Mouse (Mus musculus) small intestine, adult 2 months (tissue): Measurements from ENCODE around the gene Trpm3. TPM values are rescaled to one million over a fixed set of nuclear protein-coding genes. Genes with fewer than 3 reads are reported as not detected.

Experiments
- H3K27ac ChIP-seq: fragments of 200-500 bp; 2 replicates; pipeline ENCODE4 v1.5.1; 2012; ENCODE audit warnings: low read depth, low read length, control low read depth, inconsistent platforms; ENCODE audit not compliant: insufficient read depth
- H3K27me3 ChIP-seq: fragments of 200-500 bp; 2 replicates; pipeline ENCODE4 v1.6.1; 2012; ENCODE audit warnings: mild to moderate bottlenecking, moderate library complexity, low read length, inconsistent platforms; ENCODE audit not compliant: control insufficient read depth, insufficient read depth
- H3K36me3 ChIP-seq: fragments of 200-500 bp; 2 replicates; pipeline ENCODE4 v1.6.1; 2012; ENCODE audit warnings: mild to moderate bottlenecking, low read length, control low read depth, inconsistent platforms; ENCODE audit not compliant: control insufficient read depth, insufficient read depth
- H3K4me1 ChIP-seq: fragments of 200-500 bp; 2 replicates; pipeline ENCODE4 v1.6.1; 2012; ENCODE audit warnings: low read length, inconsistent platforms, mixed read lengths; ENCODE audit not compliant: control insufficient read depth, insufficient read depth, insufficient read length
- H3K4me3 ChIP-seq: fragments of 200-500 bp; 2 replicates; pipeline ENCODE4 v1.5.1; 2012; ENCODE audit warnings: low read depth, mild to moderate bottlenecking, control low read depth, inconsistent platforms, low read length, moderate library complexity
- CTCF ChIP-seq: fragments of 200-500 bp; IDR thresholded peaks from 2 replicates; pipeline ENCODE4 v1.5.1; 2012; ENCODE audit warnings: low read depth, mild to moderate bottlenecking, control low read depth, inconsistent platforms, low read length, moderate library complexity, mixed read lengths; ENCODE audit not compliant: insufficient replicate concordance, insufficient read length; ENCODE audit errors: extremely low read depth
- POLR2A ChIP-seq: fragments of 200-500 bp; IDR thresholded peaks from 2 replicates; pipeline ENCODE4 v1.6.1; 2012; ENCODE audit warnings: low read depth, mild to moderate bottlenecking, control low read depth, inconsistent platforms, low read length, moderate library complexity
- WGBS: fragments of 180-500 bp; shearing (Covaris S2); methylation state at CpG from one replicate; pipeline ENCODE4 v1.1.7; 2018; 5-methylcytosine and 5-hydroxymethylcytosine counted together
- polyA plus RNA-seq: library from polyadenylated mRNA; depleted of rRNA; stranded (reverse); fragments of >200 nt; gene quantifications from 2 replicates; pipeline ENCODE4 v1.2.3, GENCODE M21; 2012

The Trpm3 gene
- polyA plus RNA-seq, 1 experiment = 0.09 TPM

GRCm38 (mm10) chr19:22249076-22249475 lies 110.2 kb downstream of the Trpm3 start:
- TF ChIP-seq CTCF = no peak
- TF ChIP-seq POLR2A = no peak
- WGBS = 82% methylated on average over 6 of the region's 6 CpGs
- no peaks in the 10 kb centered on the region for H3K27me3 ChIP-seq
- no peaks in the 10 kb centered on the region for H3K4me1 ChIP-seq
- H3K4me3 ChIP-seq = no peak overlapping the region
- H3K36me3 ChIP-seq = no peaks in the 10 kb centered on the region
- no peak overlapping the region for H3K27ac ChIP-seq

GRCm38 (mm10) chr19:22272916-22273315 lies 134.1 kb downstream of the Trpm3 start:
- H3K36me3 ChIP-seq = no peaks in the 10 kb centered on the region
- no peaks in the 10 kb centered on the region for H3K4me1 ChIP-seq
- TF ChIP-seq POLR2A (no peak), CTCF (no peak)
- no peaks in the 10 kb centered on the region for H3K27me3 ChIP-seq
- 71% methylated on average over 5 of the region's 5 CpGs for WGBS
- no peak overlapping the region for H3K4me3 ChIP-seq
- H3K27ac ChIP-seq = no peak overlapping the region

- Histone ChIP-seq H3K36me3 (no peaks in the 10 kb centered on the region), H3K27me3 (no peaks in the 10 kb centered on the region), H3K4me3 (no peak overlapping the region), H3K27ac (no peak overlapping the region), H3K4me1 (no peaks in the 10 kb centered on the region)
- WGBS = 76% methylated on average over 3 of the region's 3 CpGs
- no peak for TF ChIP-seq POLR2A
Observed at GRCm38 (mm10) chr19:22284651-22285050, 145.8 kb downstream of the Trpm3 start.

GRCm38 (mm10) chr19:22292671-22293070 lies 153.8 kb downstream of the Trpm3 start:
- Histone ChIP-seq H3K27me3 (no peaks in the 10 kb centered on the region), H3K4me3 (no peak overlapping the region), H3K4me1 (no peaks in the 10 kb centered on the region), H3K36me3 (no peaks in the 10 kb centered on the region), H3K27ac (no peak overlapping the region)
- no peak for TF ChIP-seq POLR2A
- TF ChIP-seq CTCF = no peak
- 81% methylated on average over 6 of the region's 6 CpGs for WGBS

- H3K4me1 ChIP-seq = no peaks in the 10 kb centered on the region
- WGBS = 55% methylated on average over 2 of the region's 2 CpGs
- H3K27me3 ChIP-seq = no peaks in the 10 kb centered on the region
- H3K27ac ChIP-seq = no peak overlapping the region
- no peak overlapping the region for H3K4me3 ChIP-seq
- H3K36me3 ChIP-seq = no peaks in the 10 kb centered on the region
- TF ChIP-seq POLR2A = no peak
- TF ChIP-seq CTCF = no peak
Observed at GRCm38 (mm10) chr19:22300906-22301305, 162.1 kb downstream of the Trpm3 start.

GRCm38 (mm10) chr19:22303021-22303951 lies 164.4 kb downstream of the Trpm3 start:
- H3K27ac ChIP-seq = no peak overlapping the region
- H3K4me1 ChIP-seq = no peaks in the 10 kb centered on the region
- H3K4me3 ChIP-seq = no peak overlapping the region
- no peaks in the 10 kb centered on the region for H3K36me3 ChIP-seq
- TF ChIP-seq CTCF (no peak), POLR2A (no peak)
- 41% methylated on average over 17 of the region's 17 CpGs for WGBS
- no peaks in the 10 kb centered on the region for H3K27me3 ChIP-seq

- TF ChIP-seq POLR2A (no peak), CTCF (no peak)
Observed at GRCm38 (mm10) chr19:22303952-22304655, 165.3 kb downstream of the Trpm3 start.

More at GRCm38 (mm10) chr19:22303952-22304655, 165.3 kb downstream of the Trpm3 start:
- Histone ChIP-seq H3K27ac (no peak overlapping the region), H3K4me3 (peak overlapping the region; percentile 20; the same call in 1 of the 2 replicates), H3K4me1 (no peaks in the 10 kb centered on the region), H3K27me3 (no peaks in the 10 kb centered on the region), H3K36me3 (no peaks in the 10 kb centered on the region)
- WGBS = 7% methylated on average over 17 of the region's 18 CpGs
